Mouse (Mus musculus): ENCODE data around the gene Eif3k. TPM values are rescaled to one million over a fixed set of nuclear protein-coding genes. Genes with fewer than 3 reads are reported as not detected.

The Eif3k gene
- 446 and 467 TPM in 2 replicates for polyA plus RNA-seq (2016; fragmentation: Nextera tagmentation; extraction: Ambion mirVana)

DNA sequence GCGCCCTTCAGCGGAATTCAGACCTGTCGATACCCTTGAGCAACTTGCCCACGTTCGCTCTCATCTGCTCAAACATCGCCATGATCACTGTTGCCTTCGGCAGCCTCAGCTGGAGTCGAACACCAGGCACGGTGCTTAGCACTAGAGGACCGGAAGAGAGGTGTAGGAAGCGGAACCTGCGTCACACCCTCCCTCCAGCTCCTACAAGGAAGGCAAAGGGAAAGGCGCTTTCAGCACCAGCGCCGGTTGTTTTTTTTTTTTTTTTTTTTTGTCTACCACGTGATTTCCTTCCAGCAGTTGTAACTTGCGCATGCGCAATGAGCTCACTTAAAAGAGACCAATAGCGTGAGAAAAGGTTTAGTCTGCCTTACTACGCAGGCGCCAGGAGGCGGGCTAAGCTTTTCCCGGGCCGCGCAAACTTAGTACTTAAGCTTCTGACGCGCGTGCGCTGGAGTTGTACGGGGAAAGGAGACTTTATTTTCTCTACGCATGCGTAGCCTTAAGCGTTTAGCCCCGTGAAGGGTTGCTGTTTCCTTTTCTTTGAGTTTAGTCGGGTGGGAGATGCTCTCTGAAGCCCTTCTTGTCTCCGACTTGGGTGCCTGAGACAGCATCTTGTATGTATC is at the start of gene Eif3k, which contains the start of gene Map4k1:
TSS of gene Eif3k (minus strand) at position 214 of the 623 bp plus-strand sequence.
TSS of gene Map4k1 (plus strand) at position 400 of the 623 bp plus-strand sequence.
- DNase-seq (ENCODE audit: low spot score), result peak; percentile 92
- no peaks in the 10 kb centered on the region for H3K9me3 ChIP-seq (replicated peaks)
- H3K4me1 ChIP-seq, result peaks cover 27% of the 10 kb centered on the region
- WGBS, result under 1% methylated on average over 36 of the region's 36 CpGs
- H3K36me3 ChIP-seq, result peaks cover 34% of the 10 kb centered on the region
- peak within 1 kb of the TSS; percentile 83 for H3K4me3 ChIP-seq
- H3K27me3 ChIP-seq (ENCODE audit: low read depth, poor library complexity, severe bottlenecking), result no peaks in the 10 kb centered on the region
- H3K27ac ChIP-seq, result peak within 1 kb of the TSS; percentile 88

DNA sequence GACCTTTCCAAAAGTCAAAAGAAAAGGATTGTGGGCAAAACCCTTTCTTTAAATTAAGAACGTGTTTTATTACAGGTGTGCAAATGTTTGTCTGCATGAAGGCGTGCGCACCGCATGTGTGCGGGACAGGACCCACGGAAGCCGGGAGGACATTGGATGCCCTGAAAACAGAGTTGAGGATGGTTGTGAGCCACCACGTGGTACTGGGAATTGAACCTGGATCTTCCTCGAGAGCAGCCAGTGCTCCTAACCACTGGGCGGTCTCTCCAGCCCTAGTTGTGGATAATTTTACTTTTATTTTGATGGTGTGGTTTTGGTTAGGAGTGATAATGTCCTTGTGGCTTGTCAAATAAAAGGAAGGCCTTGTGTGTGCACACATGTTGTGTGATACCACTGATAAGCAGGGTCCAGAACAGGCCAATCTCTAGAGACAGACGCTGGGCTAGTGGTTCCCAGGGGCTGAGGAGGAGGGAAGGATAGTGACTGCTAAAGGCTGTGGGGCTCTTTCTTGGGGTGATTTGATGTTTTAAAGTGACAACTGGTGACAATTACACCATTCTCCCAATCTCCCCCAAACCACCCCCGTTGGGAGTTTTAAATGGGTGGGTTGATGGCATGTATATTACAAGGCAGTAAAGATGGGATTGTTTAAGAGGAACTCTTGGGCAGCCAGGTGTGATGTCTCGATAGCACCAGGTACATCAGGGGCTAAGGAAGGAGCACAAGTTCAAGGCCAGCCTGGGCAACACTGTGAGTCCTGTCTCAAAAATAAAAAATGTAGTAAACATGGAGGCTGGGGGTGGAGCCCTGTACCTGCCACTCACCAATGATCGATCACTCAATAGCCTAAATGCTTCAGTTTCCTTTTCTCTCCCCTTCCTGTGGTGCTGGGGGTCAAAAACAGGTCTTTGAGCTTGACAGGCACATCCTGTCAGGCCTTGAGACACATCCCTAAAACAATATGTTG is 48.3 kb upstream of the Eif3k start:
- 88% methylated on average over 14 of the region's 14 CpGs for WGBS
- H3K4me1 ChIP-seq, result no peaks in the 10 kb centered on the region

DNA sequence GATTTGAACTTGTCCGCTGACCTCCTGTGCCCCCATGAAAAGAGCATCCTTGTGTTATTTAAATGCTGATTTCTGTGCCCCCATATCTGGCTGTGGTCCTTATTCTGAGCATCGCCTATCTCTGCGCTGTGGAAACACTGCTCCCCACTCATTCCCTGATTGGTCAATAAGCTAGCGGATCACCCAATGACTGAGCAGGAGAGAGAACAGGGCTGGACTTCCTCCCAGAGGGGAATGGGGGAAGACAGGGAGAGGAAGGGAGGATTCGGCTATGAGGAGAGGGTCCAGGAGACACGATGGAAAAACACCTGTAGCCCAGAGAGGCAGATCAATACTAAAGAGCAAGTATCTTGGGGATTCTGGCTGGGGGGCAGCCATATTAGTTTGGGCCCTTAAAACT is 47.1 kb upstream of the Eif3k start:
- no peaks in the 10 kb centered on the region for H3K4me1 ChIP-seq
- 89% methylated on average over 6 of the region's 6 CpGs for WGBS
- DNase-seq (ENCODE audit: low spot score), result no peak

More for the DNA sequence above, 48.3 kb upstream of the Eif3k start:
- no peaks in the 10 kb centered on the region for H3K27me3 ChIP-seq (ENCODE audit: low read depth, poor library complexity, severe bottlenecking)
- H3K36me3 ChIP-seq, result no peaks in the 10 kb centered on the region
- H3K27ac ChIP-seq, result no peak overlapping the region
- DNase-seq (ENCODE audit: low spot score), result no peak
- no peak overlapping the region for H3K4me3 ChIP-seq
- no peaks in the 10 kb centered on the region for H3K9me3 ChIP-seq (replicated peaks)

DNA sequence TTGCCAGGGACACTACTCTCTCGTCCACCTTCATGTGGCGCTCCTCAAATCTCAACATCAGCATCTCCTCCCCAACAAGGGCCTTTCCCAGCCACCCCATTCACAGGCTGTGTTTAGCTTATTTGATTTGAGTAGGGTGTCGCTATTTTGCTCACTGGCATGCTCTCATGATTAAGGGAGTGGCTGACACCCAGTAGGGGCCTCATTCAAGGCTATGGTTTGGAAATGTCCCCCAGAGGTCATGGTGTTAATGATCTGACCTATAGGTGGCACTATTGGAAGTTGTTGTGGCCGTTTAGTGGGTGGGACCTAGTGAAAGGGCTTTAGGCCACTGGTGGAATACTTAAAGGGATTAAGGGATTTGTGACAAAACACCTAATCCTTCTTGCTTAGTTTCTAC is 45.1 kb upstream of the Eif3k start:
- Histone ChIP-seq H3K27me3 (ENCODE audit: low read depth, poor library complexity, severe bottlenecking) (0 out of 2 replicates have a peak, but pooled peaks cover 7% of the 10 kb centered on the region), H3K27ac (no peak overlapping the region), H3K36me3 (no peaks in the 10 kb centered on the region), H3K4me1 (no peaks in the 10 kb centered on the region), H3K9me3 (replicated peaks) (no peaks in the 10 kb centered on the region), H3K4me3 (no peak overlapping the region)
- 82% methylated on average over 4 of the region's 4 CpGs for WGBS
- no peak for DNase-seq (ENCODE audit: low spot score)

More for the DNA sequence above, 47.1 kb upstream of the Eif3k start:
- H3K4me3 ChIP-seq, result no peak overlapping the region
- H3K27ac ChIP-seq, result no peak overlapping the region
- H3K27me3 ChIP-seq (ENCODE audit: low read depth, poor library complexity, severe bottlenecking), result no peaks in the 10 kb centered on the region
- H3K36me3 ChIP-seq, result no peaks in the 10 kb centered on the region
- H3K9me3 ChIP-seq (replicated peaks), result no peaks in the 10 kb centered on the region

DNA sequence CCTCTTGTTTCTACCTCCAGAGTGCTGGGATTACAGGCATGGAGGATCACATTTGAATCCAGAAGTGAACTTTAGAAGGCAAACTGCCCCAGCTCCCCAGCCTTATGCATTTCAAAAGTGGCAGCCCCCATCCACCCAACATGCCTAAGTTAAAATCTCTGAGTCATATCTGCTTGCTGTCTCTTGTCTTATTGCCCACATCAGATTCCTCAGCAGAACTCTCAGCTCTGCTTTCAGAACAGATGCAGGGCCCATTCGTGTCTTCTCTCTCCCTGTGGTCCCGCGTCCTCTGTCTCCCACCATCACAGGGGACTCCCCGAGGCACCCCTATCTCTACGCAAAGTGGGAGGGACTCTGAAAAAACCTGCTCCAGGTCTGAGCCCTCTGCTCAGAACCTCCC is 44.5 kb upstream of the Eif3k start:
- Histone ChIP-seq H3K36me3 (no peaks in the 10 kb centered on the region), H3K4me3 (no peak overlapping the region), H3K4me1 (no peaks in the 10 kb centered on the region), H3K9me3 (replicated peaks) (no peaks in the 10 kb centered on the region), H3K27ac (no peak overlapping the region), H3K27me3 (ENCODE audit: low read depth, poor library complexity, severe bottlenecking) (peaks cover 11% of the 10 kb centered on the region)
- WGBS, result 93% methylated on average over 5 of the region's 5 CpGs
- no peak for DNase-seq (ENCODE audit: low spot score)

DNA sequence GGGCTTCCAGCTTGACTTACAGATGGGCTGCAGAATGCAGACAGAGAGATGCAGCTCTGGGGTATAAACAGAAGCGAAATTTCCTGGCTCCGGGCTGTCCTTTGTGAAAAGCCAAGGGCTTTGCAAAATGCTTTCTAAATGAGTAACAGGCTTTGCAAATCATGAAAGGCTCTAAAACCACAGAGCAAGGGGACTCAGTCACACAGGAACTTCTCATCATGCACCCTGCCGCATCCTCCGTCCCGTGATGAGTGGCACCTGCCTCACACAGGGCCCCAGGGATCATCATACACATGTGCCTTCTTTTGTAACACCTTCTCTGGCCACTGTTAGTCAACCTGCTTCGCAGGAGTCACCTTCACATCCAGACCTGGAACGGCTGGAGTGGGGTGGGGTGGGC is 43.9 kb upstream of the Eif3k start:
- Histone ChIP-seq H3K36me3 (no peaks in the 10 kb centered on the region), H3K4me1 (no peaks in the 10 kb centered on the region), H3K4me3 (no peak overlapping the region), H3K9me3 (replicated peaks) (no peaks in the 10 kb centered on the region), H3K27ac (no peak overlapping the region), H3K27me3 (ENCODE audit: low read depth, poor library complexity, severe bottlenecking) (peaks cover 17% of the 10 kb centered on the region)
- DNase-seq (ENCODE audit: low spot score), result no peak
- WGBS, result 85% methylated on average over 7 of the region's 7 CpGs

DNA sequence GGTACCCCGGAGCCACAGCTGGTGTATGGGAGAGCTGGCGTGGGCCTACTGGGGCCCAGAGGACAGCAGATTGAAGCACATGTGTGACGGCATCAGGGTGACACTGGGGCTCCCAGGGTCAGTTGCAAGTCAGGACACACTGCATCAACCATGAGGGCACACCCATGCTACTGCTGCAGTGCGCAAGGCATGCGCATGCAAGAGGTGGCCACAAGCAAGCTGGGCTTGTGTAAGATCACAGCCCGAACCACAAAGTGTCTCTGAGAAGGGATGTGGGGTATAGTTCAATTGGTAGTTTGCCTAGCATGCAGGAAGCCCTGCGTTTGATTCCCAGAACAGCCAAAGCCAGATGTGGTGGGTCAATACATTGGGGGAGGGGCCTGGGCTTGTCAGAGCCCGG is 41.9 kb upstream of the Eif3k start:
- 89% methylated on average over 8 of the region's 8 CpGs for WGBS

DNA sequence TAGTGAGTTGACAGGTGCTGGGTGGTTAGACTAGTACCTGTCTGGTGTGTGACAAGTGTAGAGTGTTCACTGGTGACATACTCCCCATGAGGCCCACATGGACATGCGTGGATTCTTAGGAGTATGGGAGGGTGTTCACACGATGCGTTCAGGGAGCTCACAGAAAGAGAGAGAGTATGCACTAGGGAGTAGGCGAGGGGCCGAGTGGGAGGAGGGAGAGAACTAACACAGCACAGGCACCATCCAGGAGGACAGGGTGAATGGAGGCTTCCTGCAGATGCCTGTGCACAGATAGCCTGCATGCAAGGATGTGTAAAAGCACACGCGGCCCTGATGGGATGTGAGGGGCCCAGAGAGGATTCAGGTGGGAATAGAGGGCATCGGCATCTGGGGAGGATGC is 40.8 kb upstream of the Eif3k start:
- Histone ChIP-seq H3K4me3 (no peak overlapping the region), H3K27ac (no peak overlapping the region), H3K4me1 (peaks cover 10% of the 10 kb centered on the region), H3K36me3 (no peaks in the 10 kb centered on the region), H3K27me3 (ENCODE audit: low read depth, poor library complexity, severe bottlenecking) (peaks cover 48% of the 10 kb centered on the region), H3K9me3 (replicated peaks) (no peaks in the 10 kb centered on the region)
- DNase-seq (ENCODE audit: low spot score), result no peak
- whole genome bisulfite sequencing, result 92% methylated on average over 8 of the region's 8 CpGs

More for the DNA sequence above, 41.9 kb upstream of the Eif3k start:
- H3K27ac ChIP-seq, result 0 out of 2 replicates have a peak overlapping the region, but pooled peaks have one; percentile 9
- peaks cover 10% of the 10 kb centered on the region for H3K4me1 ChIP-seq
- no peak overlapping the region for H3K4me3 ChIP-seq
- DNase-seq (ENCODE audit: low spot score), result no peak
- no peaks in the 10 kb centered on the region for H3K9me3 ChIP-seq (replicated peaks)
- peaks cover 38% of the 10 kb centered on the region for H3K27me3 ChIP-seq (ENCODE audit: low read depth, poor library complexity, severe bottlenecking)
- H3K36me3 ChIP-seq, result no peaks in the 10 kb centered on the region

DNA sequence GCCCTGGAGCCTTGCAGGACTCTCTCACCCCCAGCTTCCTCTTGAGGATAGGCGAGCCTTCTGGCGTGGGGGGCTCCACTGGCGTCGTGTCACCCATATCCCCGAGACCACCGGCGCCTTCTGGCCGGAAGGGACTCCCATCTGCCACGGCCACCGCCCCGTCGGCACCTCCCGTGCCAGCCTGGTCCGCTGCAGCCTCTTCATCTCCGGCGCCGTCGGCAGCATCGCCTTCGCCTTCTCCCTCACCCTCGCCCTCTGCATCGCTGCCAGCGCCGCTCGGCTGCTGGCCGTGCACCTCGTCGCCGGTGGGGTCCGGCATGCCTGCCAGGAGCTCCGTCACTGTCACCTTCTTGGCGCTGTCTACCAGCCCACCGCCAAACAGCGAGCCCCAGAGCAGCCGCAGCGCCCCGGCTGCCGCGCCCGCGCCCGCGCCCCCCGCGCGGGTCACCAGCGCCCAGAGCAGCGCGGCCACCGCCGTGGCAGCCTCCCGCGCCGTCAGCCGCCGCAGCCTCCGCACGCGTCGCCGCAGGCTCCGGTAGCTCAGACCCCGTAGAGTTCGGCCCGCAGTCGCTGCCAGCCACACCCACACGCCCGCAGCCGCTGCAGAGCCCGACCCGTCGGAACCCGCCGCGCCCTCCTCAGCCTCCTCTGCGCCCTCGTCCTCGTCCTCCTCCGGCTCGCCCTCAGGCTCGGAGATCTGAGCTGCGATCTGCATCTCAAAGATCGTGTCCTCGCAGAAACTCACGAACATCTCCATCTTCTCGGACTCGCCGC is 38.0 kb upstream of the Eif3k start:
- Histone ChIP-seq H3K4me1 (peaks cover 10% of the 10 kb centered on the region), H3K4me3 (peak overlapping the region; percentile 56), H3K9me3 (replicated peaks) (no peaks in the 10 kb centered on the region), H3K27ac (peak overlapping the region; percentile 47), H3K27me3 (ENCODE audit: low read depth, poor library complexity, severe bottlenecking) (peaks cover 61% of the 10 kb centered on the region), H3K36me3 (no peaks in the 10 kb centered on the region)
- DNase-seq (ENCODE audit: low spot score), result peak; percentile 57
- WGBS, result 5% methylated on average over 83 of the region's 88 CpGs

DNA sequence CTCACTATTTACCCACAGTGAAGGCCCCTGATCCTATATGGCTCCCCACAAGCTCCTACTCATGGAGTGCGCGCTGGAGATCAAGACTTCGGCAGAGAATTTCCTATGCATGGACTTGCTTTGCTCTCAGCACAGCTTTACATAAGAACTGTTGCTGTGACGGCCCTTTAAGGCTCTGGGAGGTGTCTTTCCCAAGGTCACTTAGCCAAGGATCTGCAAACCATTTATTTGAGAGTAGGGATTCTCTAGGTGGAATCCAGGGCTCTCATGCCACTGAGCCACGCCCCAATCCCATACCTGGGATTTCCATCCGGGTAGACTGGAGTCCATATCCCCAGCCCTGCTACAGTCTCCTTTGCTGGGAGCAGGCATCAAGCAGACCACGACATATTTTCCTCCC is 35.6 kb upstream of the Eif3k start:
- Histone ChIP-seq H3K27me3 (ENCODE audit: low read depth, poor library complexity, severe bottlenecking) (peaks cover 54% of the 10 kb centered on the region), H3K4me1 (peaks cover 10% of the 10 kb centered on the region), H3K9me3 (replicated peaks) (no peaks in the 10 kb centered on the region), H3K4me3 (no peak overlapping the region), H3K36me3 (no peaks in the 10 kb centered on the region), H3K27ac (no peak overlapping the region)
- 83% methylated on average over 7 of the region's 7 CpGs for WGBS
- DNase-seq (ENCODE audit: low spot score), result no peak

DNA sequence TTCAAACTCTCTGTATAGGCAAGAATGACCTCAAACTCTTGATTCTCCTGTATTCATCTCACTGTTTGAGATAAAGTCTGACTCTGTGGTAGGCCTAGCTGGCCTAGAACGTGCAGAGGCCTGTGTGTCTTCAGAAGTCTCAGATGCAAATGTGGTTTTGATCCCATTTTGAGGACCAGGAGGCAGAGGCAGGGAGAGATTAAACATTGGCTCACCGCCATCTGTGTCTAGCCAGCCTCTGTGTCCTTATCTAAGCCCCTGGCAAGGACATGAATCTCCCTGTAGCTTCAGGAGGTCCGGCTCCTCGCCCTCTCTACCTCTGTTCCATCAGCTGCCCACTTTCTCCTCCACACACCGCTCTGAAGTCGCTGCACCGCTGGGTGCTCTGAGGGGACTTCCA is 34.8 kb upstream of the Eif3k start:
- peaks cover 52% of the 10 kb centered on the region for H3K27me3 ChIP-seq (ENCODE audit: low read depth, poor library complexity, severe bottlenecking)
- H3K4me1 ChIP-seq, result peaks cover 10% of the 10 kb centered on the region
- no peaks in the 10 kb centered on the region for H3K36me3 ChIP-seq
- WGBS, result 85% methylated on average over 7 of the region's 7 CpGs
- no peak for DNase-seq (ENCODE audit: low spot score)
- H3K27ac ChIP-seq, result no peak overlapping the region
- H3K9me3 ChIP-seq (replicated peaks), result no peaks in the 10 kb centered on the region
- no peak overlapping the region for H3K4me3 ChIP-seq

DNA sequence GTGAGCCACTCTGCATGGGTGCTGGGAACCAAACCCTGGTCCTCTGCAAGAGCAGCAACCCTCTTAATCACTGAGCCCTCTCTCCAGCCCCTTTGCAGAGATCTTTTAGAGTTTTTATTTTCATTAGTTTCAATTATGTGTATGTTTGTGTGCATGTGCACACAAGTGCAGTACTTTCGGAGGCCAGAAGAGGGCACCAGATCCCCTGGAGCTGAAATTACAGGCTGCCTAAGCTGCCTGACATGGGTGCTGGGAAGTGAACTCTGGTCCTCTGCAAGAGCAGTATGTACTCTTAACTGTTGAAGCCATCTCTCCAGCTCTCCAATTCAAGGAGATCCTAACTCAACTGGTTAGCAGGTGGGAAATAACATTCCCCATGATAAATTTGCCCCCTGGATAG is 33.3 kb upstream of the Eif3k start:
- 95% methylated on average over 1 of the region's 1 CpGs for WGBS
- no peaks in the 10 kb centered on the region for H3K9me3 ChIP-seq (replicated peaks)

More for the DNA sequence above, 33.3 kb upstream of the Eif3k start:
- peaks cover 10% of the 10 kb centered on the region for H3K4me1 ChIP-seq
- no peak overlapping the region for H3K4me3 ChIP-seq
- H3K27ac ChIP-seq, result no peak overlapping the region
- H3K27me3 ChIP-seq (ENCODE audit: low read depth, poor library complexity, severe bottlenecking), result peaks cover 37% of the 10 kb centered on the region
- no peak for DNase-seq (ENCODE audit: low spot score)
- no peaks in the 10 kb centered on the region for H3K36me3 ChIP-seq
